Mouse (Mus musculus) cerebellum, postnatal 25 days (tissue): Measurements from ENCODE around the gene Cbx8.
A peak's percentile ranks its signal among the peaks of the same experiment; 100 is the strongest.

Experiments used
- DNase-seq, 2 experiments: peaks; one replicate each; pipeline ENCODE4 v3.0.0; 2021; ENCODE audit warnings: mixed read lengths in 2 of 2

Cbx8 gene

DNA sequence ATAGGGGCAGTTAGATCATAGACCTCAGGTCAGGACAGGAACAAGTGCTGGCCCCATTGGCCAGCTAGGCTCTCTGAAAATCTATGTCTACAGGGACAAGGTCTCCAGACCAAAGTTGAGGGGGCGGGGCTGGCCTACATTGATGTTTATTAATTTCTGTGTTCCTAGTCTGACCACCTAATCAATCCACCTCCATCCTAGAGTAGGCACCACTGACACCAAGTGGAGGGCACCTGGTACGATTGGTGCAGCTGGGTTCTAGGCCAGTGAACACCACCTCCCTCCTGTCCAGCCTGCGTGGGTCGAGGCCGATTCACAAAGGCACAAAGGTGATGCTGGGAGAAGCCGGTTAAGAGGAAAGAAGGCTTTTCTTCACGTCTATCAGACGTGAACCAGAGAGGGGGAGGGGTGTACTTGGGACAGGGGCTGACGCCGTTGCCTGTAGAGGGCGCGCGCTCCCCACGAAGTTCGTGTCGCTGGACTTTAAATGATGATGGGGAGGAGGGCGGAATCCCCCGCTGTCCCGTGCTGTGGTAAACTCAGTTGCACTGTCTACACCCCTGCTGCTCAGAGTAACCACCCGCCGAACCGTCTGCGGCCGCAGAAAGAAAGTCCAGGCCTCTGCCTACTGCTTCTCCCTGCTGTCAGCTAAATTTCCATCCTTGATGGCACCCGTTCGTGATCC is 6.8 kb downstream of the Cbx8 start:
- peak; percentile 84 to 92 for DNase-seq

DNA sequence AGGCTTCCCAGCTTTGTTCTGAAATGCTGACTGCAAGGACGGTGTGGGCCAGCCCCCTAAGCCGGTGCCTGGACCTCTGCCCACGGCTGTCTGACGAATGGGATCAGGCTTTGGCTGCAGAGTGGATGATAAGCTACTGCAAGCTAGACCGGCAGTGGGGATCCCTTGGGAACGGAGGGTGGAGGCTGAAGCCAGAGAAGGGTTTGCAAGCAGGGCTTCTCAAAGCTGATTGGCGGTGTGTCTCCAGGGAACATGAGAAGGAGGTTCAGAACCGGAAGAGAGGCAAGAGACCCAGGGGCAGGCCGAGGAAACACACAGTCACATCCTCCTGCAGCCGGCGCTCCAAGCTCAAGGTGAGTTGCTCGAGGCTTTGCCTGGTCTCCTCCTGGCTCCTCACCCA is 14.6 kb downstream of the Cbx8 start:
- DNase-seq: peak in 1 of 2 experiments; percentile 27

DNA sequence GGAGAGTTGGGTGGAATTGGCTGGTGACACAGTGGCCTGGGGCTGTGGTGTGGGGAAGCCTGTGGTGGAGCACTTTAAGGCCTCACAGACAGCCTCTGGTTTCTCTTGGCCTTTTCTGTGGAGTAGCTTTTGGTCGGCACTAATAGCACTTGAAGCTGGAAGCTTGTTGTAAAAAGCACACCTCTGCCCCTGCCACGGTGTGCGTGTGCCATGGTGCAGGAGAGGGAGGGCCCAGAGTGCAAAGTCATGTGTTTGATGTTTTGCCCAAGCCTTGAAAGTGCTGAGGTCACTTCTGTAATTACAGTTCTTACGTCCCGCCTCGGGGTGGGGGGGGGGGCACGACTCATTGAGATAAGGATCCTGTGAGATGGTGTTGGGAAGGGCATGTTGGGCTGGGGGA is 16.5 kb downstream of the Cbx8 start:
- DNase-seq: peak in 1 of 2 experiments; percentile 12

DNA sequence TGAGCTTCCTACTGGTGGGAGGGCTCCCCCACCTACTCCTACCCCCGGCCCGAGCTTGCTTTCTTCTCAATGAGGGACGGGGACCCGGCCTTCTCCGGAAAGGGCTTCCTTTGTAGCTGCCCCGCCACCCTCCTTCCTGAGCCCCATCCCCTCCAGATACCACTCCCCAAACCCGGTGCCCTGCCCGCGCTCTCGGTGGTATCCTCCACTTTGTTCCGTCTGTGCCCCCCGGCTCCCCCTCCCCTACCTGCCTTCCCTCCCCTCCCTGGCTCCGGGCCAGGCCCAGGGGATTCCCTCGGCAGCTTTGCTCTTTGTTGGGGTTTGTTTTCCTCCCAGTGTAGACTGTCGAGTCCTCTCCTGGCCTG is 17.2 kb downstream of the Cbx8 start:
- DNase-seq: peak in 1 of 2 experiments; percentile 48

DNA sequence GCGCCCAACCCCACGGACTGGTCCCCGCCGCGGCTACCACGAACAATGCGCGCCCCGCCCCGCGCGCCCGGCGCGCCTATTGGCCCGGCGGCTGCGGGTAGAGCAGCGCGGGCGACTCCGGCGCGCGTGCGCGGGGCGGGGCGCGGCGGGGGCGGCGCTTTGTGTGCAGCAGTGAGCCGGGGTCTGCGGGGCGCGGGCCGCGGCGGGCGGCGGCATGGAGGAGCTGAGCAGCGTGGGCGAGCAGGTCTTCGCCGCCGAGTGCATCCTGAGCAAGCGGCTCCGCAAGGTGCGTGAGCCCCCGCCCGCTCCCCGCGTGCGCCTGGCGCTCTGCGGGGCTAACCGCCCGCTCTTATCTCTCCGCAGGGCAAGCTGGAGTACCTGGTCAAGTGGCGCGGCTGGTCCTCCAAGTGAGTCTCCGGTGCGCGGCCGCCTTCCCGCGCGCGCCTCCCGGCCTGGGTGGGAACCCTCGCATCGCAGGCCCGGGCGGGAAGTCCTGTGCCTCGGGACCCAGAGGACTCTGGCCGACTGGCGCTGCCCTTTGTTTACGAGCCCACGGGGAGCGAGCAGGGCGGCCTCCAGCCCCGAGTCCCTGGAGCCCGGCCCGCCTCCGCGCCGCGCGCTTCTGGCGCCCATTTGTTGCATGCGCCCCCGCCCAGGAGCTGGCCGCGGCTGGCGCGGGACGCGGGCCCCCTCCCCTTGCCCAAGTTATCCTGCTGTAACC is 17.7 kb downstream of the Cbx8 start, which contains the start of gene Cbx2:
TSS of gene Cbx2 (plus strand) at position 68 of the 721 bp plus-strand sequence.
- peak; percentile 90 to 95 for DNase-seq

DNA sequence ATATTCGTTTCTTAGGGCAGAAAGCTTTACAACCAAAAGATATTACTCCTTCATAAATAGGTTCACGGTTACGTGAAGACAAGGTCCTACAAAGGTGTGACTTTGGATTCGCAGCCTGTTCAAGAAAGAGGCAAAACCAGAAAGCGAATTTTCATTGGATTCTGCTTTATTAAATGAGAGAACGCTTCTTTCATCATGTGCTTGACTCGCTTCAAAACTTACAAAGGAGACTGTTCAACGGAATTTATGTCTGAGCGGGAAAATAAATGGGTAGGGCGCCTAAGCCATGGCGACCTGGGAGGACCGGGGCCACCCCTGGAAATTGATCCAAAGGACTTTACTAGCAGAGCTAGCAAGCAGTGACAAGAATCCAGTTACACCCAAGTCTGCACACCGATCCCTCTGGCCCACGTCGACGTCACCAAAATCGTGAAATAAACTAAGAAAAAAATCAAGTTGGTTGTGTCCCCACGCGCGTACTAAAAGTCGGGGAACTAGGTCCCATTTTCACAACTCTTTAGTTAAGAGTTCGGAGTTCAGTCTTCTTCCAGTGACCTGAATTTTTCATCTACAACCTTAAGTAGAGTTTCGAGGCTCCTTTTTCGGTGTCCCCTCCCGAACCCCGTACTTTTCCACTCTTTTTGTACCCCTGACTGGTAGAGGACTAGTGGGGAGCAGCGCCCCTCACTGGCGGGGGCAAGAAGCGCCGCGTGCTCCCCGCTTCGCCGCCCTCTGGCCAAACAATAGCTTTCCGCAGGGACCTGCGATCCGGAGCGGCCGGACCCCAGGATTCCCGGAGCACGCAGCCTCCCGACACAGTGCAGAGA is 18.5 kb downstream of the Cbx8 start:
- DNase-seq: no peak

DNA sequence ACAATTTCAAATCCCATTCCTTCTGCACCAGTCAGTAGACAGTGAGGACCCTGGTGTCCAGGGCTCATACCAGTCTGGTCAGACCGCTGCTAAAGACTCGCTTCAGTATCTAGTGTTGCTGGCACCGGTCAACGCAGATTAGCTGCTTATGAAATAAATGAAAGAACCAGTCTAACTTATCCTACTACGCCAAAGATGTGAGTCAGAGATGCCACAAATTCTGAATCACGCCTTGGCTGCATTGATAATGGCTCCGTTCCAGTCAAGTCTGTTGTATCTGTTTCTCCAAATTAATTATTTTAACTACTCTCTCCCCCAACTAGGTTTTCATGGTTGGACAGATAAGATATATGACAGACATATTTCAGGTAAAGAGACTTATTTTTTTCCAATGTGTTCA is 19.6 kb downstream of the Cbx8 start:
- no peak for DNase-seq

DNA sequence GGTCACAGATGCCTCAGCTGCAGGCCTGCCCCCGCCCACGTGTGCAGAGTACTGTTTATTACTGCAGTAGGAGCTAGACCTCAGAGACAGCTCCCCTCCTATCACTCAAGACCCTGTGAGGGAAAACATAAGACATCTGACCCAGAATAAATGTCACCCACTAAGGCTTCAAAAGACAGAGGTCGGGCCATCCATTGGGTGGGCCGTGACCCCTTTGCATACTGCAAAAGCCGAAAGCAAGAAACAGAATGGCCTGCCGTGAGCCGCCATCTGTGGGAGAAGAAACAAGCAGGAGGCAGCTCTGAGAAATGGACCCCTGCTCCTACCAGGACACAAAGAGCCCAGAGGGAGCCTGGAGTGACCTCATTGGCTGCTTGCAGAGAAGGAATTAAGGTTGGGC is 23.3 kb downstream of the Cbx8 start:
- DNase-seq: no peak

DNA sequence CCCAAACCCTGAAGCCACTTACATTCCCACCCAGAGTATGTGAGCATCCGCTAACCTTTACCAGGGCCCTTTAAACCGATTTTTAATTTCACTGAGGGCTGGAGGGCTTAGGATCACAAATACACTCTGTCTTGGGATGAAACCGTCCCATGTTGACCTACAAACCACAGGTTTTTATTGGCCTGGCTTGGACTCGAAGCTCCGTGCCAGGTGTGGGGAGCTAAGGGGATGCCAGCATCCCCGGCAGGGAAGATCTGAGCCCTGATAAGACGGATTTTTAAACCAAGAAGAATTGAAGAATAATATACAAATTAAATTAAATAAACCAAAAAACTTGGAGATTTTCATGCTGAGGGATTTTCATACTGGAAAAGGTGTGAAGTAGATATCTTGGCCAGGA is 26.3 kb downstream of the Cbx8 start:
- DNase-seq: peak in 1 of 2 experiments; percentile 56

DNA sequence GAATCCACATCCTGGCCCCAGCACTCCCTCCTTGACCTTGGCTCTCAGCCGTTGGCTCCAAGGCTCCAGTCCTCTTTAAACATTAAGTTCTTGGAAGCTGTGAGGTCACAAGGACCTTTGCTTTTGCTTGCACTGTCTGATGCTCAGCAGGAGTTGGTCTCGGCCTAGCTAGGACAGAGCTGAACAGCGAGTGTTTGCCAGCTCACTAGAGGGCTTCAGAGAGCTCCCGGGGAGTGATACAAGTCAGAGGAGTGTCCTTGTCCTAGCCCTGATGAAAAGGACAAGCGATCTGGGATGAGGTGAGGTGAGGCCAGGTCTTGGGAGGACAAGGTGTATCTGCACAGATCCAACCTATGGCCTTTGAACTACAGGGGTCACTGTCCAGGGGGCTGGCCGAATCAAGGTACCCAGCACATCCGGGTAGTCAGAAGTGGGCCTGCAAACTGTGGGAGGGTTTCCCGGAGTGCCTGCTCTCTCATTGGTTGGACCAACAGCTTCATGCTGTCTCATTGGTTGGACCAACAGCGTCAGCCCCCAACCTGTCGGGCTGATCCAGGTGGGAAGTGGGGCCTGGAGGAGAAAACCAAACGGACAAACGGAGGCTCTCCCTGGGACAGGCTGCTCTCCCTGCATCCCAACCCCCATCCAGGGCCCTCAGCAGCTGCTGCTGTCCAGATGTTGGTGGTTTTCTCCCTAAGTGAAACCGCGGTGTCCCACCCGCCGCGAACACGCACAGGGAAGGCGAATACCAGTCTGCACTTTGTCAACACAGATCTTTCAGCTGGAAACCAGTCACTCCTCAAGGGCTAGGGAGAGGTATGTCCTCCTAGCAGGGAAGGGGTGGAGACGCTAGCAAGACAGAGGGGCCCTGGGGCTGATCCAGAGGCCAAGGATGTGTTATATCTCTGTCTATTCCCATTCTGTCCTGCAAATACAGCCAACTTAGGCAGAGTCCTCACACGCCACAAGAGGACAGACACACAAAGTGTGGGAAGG is 33.0 kb downstream of the Cbx8 start:
- DNase-seq: no peak

DNA sequence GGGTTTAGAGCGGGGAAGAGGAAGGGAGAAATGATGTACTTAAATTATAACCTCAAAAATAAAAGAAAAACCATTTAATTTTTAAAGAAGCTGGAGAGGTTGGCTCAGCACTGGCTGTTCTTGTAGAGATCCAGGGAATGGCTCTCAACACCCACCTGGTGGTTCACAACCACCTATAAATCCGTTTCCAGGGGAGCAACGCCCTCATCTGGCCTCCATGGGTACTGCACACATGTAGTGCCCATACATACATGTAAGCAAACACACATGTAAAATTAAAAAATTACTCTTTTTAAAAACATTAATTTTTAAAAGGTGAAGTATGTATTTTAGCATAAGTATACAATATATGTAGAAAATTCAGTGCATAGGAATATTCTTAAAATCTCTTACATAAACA is 34.3 kb downstream of the Cbx8 start:
- no peak for DNase-seq

DNA sequence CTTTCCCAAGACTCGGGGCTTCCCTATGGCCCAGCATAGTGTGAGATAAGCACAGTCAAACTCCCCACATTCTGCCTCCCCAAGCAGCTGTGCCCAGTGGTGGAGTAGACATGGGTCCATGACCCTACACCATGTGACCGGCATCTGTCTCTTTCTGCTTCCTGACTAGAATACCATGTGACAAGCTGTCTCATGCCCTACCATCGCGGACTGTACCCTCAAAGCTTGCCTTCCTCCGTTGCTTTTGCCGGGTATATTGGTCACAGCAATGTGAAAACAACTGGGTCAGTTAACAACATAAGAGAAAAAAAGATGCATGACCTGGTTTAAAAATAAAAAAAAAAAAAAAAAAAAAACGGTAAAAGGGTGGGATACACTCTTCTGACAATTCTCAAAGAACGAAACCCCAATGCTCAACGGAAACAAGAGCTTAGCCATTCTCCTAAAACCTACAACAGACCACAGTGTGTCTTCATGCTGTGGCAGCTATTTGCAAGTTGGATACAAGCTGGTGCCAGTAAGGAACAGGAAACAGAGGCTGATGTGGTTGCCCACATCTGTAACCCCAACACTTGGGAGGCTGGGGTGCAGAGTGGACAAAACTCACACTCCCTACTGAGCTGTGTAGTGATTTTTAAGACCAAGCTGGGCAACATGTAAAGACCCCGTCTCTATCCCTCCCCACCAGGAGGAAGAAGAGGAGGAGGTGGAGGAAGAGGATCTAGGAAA is 35.1 kb downstream of the Cbx8 start:
- no peak for DNase-seq

DNA sequence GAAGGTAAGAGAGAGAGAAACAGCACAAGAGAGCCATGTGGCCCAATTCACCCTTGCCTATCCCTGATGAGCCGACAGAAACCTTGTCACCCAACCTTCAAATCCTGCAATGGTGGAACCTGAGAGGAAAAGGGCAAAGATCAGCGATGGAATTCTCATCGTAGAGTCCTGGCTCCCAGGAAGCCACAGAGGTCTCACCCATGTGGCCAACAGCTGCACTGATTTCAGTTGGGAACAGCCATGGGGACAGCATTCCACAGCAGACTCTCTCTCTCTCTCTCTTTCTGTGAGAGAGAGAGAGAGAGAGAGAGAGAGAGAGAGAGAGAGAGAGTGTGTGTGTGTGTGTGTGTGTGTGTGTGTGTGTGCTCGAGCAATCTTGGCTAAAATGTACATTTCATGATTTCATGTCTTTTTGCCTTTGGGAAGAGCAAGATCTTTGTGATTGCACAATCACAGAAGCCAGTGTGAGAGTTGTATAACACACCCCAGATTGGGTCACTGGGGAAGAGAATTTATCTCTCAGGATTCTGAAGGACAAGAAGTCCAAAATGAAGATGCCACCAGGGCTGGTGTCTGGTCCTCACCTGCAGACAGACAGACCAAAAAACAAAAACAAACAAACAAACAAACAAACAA is 39.2 kb downstream of the Cbx8 start:
- no peak for DNase-seq

DNA sequence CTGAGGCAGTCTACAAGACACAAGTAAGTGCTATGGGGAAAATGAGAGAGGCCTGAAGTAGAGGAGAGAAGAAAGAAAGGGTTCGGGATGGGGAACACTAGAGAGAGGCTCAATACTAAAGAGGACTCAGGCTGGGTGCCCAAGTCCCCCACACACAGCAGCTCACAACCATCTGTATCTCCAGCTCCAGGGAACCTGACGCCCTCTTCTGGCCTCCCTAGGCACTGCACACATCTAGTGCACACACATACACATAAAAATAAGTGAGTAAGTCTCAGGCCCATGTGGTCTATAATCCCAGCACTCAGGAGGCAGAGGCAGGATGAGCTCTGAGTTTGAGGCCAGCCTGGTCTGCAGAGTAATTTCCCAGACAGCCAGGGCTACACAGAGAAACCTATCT is 39.9 kb downstream of the Cbx8 start:
- DNase-seq: no peak

DNA sequence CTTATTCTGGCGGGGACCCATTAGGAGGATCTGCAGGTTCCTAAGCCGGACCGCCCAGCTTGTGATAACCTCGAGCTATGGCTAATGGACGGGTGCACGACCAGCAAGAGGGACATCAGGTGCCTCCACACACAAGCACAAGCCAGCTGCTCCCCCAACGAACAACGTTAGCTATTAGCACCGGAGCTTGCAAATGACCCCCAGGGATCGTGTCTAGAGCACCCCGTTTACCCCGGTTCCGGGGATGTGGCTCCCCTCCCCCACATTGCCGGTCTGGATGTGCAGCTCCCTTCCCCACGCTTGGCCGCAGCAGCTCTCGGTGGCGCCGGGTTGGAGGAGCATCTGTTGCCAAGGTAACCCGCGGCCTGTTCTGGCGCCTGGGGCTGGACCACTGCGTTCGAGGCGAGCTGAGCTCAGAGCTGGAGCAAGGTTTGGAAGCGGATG is 41.4 kb downstream of the Cbx8 start:
- DNase-seq: peak; percentile 64 to 74

DNA sequence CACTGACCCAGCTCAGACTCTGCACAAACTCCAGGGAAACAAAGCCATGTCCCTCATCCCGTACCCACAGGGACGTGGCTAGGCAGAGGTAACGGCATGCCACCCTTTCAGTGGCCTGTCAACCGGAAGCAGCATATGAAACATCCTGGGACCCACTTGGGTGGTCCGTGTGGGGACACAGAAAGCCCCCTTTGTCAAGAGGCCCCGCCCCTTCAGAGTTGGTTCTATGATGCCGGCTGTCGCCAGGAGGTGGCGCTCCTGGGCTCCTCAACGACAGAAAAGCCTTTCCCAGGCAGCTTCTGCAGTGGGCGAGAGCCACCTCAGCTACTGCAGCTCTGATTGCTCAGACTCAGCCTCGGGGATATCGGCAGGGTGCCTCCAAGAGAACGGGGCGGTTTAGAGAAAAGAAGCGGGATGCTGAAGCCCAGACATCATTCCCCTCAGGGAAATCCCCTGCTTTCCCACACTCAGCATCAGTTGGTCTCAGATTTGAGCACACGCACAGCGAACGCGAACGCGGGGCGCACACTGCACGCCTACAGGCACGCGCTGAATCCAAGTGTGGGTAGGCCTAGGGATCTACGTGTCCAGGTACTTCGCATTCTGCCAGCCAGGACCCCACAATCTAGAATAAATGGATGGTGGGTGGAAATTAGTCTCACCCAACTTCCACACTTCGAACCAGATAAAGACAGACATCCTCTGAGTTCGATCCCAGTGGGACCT is 42.1 kb downstream of the Cbx8 start:
- peak; percentile 89 to 92 for DNase-seq

DNA sequence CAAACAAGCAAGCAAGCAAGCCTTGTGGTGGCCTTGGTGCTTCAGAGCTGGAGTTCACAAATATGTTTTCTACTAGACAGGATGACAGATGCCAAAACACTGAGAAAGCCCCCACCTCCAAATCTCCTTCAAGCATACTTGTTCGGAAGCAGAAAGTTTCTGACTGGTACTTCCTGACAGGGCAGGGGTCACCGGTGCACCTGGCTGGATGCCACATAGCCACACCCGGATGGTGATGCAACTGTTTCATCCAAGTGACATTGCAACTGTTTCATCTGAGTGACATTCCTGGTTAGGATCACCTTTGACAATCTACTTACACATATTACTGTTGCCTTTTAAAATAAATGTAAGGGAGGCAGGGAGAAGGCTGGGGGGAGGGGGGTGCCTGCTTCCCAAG is 43.6 kb downstream of the Cbx8 start:
- no peak for DNase-seq

DNA sequence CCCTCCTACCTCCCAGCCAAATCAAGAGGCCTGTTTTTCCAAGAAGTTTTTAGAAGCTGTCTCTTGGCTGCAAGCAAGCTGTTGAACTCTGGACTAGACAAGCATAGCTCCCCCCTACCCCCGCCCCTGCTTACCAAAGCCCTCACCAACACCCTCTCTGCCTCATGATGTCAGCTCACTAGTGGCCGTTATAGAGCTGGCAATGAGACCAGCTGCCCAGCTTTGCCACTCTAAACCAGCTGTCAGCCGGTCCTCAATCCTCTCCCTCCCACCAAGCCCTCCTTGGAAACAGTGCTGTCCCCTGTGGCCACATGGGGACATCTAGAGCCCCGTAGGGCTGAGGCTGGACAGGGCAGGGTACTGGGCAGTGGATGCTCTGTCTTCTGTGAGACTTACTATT is 45.3 kb downstream of the Cbx8 start:
- no peak for DNase-seq

DNA sequence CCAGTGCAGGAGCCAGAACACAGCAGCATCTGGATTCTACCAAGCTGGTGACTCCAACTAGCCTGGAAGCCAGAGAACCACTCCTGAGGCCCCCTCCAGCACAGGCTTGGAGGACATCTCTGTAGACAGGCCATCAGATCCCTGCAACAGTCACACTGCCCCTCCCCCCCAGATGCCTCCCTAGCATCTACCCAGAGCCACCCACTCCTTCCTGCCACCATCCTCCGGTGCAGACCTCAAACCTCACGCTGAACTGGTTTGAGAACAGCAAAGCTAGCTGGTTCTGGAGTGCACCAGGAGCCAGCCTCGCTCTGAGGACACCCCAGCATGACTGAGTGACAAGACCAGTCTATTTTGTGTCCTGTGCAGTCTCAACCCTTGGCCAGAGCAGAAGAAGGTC is 48.0 kb downstream of the Cbx8 start:
- no peak for DNase-seq

DNA sequence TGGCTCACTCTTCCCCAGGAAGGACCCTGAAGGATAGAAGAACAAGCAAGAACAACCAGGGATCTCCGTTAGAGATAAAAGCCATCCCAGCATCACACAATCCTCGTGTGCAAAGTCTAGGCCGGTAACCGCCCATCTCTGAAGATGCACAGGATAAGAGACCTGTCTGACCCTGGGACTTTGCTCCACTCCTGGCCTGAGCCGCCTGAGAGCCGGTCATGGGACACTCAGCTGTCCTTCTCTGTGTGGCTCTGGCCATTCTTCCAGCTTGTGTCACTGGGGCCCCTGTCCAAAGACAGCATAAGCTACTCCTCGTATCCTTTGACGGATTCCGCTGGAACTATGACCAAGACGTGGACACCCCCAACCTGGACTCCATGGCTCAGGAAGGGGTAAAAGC is 52.8 kb downstream of the Cbx8 start, which contains the start of gene Enpp7:
TSS of gene Enpp7 (plus strand) at position 190 of the 400 bp plus-strand sequence.
- DNase-seq: no peak
